Mouse (Mus musculus) embryonic facial prominence, embryonic 13.5 days (tissue): ENCODE data around the gene 1700069L16Rik. TPM values are rescaled to one million over a fixed set of nuclear protein-coding genes. Genes with fewer than 3 reads are reported as not detected.

Source experiments
- ATAC-seq: fragments of 200-750 bp; cut with Nextera tagmentation; 2 replicates; pipeline ENCODE4 v1.8.0; 2017; ENCODE audit warnings: low read depth; ENCODE audit not compliant: insufficient number of reproducible peaks, insufficient read depth, low FRiP score, low TSS enrichment
- H3K27ac ChIP-seq: fragments of 300-500 bp; sonication (generic); 2 replicates; pipeline ENCODE4 v1.5.1; 2015; ENCODE audit warnings: moderate library complexity, mild to moderate bottlenecking, inconsistent platforms
- H3K27me3 ChIP-seq: fragments of 300-500 bp; sonication (generic); 2 replicates; pipeline ENCODE4 v1.6.1; 2015; ENCODE audit warnings: mild to moderate bottlenecking, inconsistent platforms
- H3K36me3 ChIP-seq: fragments of 300-500 bp; sonication (generic); 2 replicates; pipeline ENCODE4 v1.6.1; 2015; ENCODE audit warnings: mild to moderate bottlenecking, inconsistent platforms
- H3K4me1 ChIP-seq: fragments of 300-500 bp; sonication (generic); 2 replicates; pipeline ENCODE4 v1.6.1; 2015; ENCODE audit warnings: inconsistent platforms
- H3K4me2 ChIP-seq: fragments of 300-500 bp; sonication (generic); 2 replicates; pipeline ENCODE4 v1.6.1; 2015; ENCODE audit warnings: moderate library complexity, mild to moderate bottlenecking, inconsistent platforms
- H3K4me3 ChIP-seq: fragments of 300-500 bp; sonication (generic); 2 replicates; pipeline ENCODE4 v1.5.1; 2015; ENCODE audit warnings: mild to moderate bottlenecking, inconsistent platforms
- H3K9ac ChIP-seq: fragments of 300-500 bp; sonication (generic); 2 replicates; pipeline ENCODE4 v1.6.1; 2015; ENCODE audit warnings: mild to moderate bottlenecking, inconsistent platforms
- H3K9me3 ChIP-seq: fragments of 300-500 bp; sonication (generic); 2 replicates; pipeline ENCODE4 v1.6.1; 2016; ENCODE audit warnings: inconsistent platforms
- WGBS: fragments of 180-500 bp; shearing (Covaris S2); methylation state at CpG from one replicate; pipeline ENCODE4 v1.1.7; 2015; ENCODE audit warnings: mixed read lengths; 5-methylcytosine and 5-hydroxymethylcytosine counted together
- polyA plus RNA-seq: library from polyadenylated mRNA; unstranded; fragments of >200 nt; fragmentation: Nextera tagmentation; extraction: Ambion mirVana; gene quantifications from 2 replicates; pipeline ENCODE4 v1.2.1, GENCODE M21; 2015

The 1700069L16Rik gene
- polyA plus RNA-seq, 1 experiment from 2014 or later = not detected

DNA sequence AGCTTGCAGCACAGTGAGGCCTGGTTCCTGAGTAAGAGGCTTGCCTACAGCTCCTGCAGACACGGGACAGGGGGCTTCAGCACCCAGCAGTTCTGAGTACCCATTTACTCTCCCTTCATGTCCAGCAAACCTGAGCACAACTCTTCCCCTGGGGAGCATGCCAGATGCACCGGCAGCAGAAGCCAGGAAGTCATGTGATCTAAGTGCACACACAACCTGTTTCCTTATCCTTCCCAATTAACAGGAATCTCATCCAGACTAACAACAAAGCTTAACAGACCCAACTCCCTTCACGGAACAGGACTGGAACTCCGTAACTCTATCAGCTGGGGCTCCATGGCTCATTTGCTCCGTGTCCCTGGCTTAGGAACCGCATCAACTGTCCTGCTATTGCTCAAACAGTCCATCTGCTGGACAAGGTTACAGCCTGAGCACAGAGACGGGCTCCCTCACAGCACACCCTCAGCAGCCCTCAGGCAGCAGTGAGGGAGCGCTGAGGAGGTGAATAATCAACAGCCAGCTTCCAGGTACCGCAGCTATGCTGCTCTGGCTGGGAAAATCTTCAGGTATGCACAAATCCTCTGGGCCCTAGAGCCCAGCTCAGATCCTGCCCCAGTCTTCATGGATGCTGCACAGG lies 27.1 kb upstream of the 1700069L16Rik start:
- no peak overlapping the region for H3K4me2 ChIP-seq
- H3K9ac ChIP-seq = no peak overlapping the region
- H3K27me3 ChIP-seq = no peaks in the 10 kb centered on the region
- H3K36me3 ChIP-seq = peaks cover 97% of the 10 kb centered on the region
- 88% methylated on average over 9 of the region's 9 CpGs for WGBS
- ATAC-seq = no peak
- no peaks in the 10 kb centered on the region for H3K9me3 ChIP-seq
- H3K27ac ChIP-seq = no peak overlapping the region
- H3K4me1 ChIP-seq = no peaks in the 10 kb centered on the region
- H3K4me3 ChIP-seq = no peak overlapping the region

DNA sequence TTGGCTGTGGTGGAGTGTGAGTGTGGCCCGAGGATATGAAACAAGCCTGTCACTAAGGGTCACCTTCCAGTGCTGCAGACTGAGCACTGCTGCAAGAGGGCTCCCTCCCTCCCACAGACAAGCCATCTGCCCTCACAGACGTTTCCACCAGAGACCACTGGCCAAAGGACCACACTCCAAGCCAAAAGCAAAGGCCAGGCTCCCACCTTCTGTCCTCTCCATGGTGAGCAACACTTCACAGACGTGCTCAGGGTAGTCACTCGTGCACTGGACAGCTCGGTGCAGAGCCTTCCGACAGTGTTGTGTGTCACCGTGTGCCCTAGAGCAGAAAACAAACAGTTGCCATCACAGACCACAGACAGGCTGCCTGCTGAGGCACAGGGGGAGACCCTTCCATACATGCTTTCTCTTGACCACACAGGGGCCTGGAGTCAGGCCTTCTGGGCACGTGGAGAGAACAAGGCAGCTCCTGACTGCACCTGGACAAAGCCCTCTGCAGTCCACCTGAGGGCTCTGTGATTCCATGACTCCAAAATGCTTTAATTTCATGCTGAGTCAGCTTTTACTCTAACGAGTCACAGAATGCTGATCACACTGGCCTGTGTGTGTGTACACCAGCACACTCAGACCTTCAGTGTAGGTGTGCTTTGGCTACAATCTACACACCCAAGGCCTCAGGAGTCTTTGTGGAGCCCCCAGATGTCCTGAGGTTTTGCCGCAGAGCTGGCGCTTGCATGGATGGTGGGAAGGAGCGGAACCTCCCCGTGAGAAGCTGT lies 24.2 kb upstream of the 1700069L16Rik start:
- ATAC-seq = no peak
- WGBS = 95% methylated on average over 13 of the region's 13 CpGs
- Histone ChIP-seq H3K9me3 (peaks cover 8% of the 10 kb centered on the region; the same call in 1 of the 2 replicates), H3K4me2 (no peak overlapping the region), H3K4me3 (no peak overlapping the region), H3K9ac (no peak overlapping the region), H3K4me1 (no peaks in the 10 kb centered on the region), H3K36me3 (peaks cover 97% of the 10 kb centered on the region), H3K27ac (no peak overlapping the region), H3K27me3 (no peaks in the 10 kb centered on the region)

DNA sequence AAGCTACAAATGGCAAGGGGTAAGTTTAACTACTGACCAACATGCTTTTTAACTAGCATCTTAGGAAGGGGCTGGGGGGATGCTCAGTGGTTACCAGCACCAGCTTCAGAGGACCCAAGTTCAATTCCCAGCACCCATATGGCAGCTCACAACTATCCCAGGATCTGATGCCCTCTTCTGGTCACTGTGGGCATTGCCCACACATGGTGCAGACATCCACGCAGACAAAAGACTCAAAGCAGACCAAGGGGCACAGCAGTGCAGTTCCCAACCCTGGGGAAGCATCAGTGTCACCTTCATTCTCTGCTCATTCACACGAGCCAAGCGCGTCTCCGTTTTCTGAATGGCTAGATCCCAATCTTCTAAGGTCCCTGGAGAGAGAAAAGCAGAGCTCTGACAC lies 23.1 kb upstream of the 1700069L16Rik start:
- H3K36me3 ChIP-seq = peaks cover 97% of the 10 kb centered on the region
- H3K9me3 ChIP-seq = peaks cover 8% of the 10 kb centered on the region; the same call in 1 of the 2 replicates
- WGBS = 94% methylated on average over 5 of the region's 5 CpGs
- ATAC-seq = no peak
- no peak overlapping the region for H3K27ac ChIP-seq
- no peak overlapping the region for H3K4me2 ChIP-seq
- H3K4me3 ChIP-seq = no peak overlapping the region
- no peak overlapping the region for H3K9ac ChIP-seq
- H3K4me1 ChIP-seq = no peaks in the 10 kb centered on the region
- no peaks in the 10 kb centered on the region for H3K27me3 ChIP-seq

DNA sequence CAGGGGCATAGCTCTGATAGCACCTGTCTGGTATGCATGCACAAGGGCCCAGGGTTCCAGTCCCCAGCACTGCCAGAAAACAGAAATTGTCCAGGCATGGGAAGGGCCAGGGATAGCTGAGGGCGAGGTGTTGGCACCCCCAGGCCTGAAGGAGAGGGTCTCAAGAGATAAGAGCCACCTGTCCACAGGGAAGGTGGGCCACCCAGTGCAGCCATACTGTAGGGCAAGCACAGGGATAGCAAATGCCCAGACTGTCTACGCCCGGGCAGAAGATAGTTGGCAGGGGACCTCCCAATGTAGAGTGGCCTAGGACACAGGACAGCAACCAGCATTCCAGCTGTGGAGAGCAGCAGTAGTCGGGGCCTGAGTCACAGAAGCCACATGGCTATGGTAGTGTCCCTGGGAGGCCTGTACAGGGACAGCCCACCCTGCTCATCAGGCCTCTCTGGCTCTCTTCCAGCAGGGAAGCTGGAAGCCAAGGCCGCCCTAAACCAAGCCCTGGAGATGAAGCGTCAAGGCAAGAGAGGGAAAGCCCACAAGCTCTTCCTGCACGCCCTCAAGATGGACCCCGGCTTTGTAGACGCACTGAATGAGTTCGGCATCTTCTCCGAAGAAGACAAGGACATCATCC lies 13.2 kb upstream of the 1700069L16Rik start:
- no peak for ATAC-seq
- no peak overlapping the region for H3K27ac ChIP-seq
- H3K9ac ChIP-seq = no peak overlapping the region
- no peak overlapping the region for H3K4me2 ChIP-seq
- H3K4me3 ChIP-seq = no peak overlapping the region
- peaks cover 34% of the 10 kb centered on the region for H3K4me1 ChIP-seq
- H3K36me3 ChIP-seq = peaks cover 51% of the 10 kb centered on the region
- H3K27me3 ChIP-seq = no peaks in the 10 kb centered on the region
- WGBS = 86% methylated on average over 11 of the region's 11 CpGs
- no peaks in the 10 kb centered on the region for H3K9me3 ChIP-seq

DNA sequence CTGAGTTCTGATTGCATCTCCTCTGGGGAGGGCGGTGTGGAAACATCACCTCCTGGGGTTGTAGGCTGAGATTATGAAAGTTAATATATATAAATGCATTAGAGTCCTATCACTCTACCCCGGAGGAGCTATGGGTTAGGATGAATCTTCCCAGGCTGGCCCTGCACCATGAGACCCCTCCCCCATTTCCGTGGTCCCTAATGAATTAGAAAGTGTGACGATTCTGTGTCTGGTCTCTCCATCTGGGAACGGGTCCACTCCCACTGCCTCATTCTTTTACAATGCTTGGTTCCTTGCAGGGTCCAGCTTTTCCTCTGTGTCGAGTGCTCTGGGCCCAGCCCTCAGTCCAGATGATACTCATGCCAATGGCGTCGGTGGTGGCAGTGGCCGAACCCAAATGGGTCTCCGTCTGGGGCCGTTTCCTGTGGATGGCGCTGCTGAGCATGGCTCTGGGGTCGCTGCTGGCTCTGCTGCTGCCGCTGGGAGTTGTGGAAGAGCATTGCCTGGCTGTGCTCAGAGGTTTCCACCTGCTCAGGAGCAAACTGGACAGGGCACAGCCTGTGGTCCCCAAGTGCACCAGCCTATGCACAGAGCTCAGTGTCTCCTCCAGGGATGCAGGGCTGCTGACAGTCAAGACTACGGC lies 12.1 kb upstream of the 1700069L16Rik start:
- 42% methylated on average over 15 of the region's 15 CpGs for WGBS
- peak overlapping the region; percentile 90 for H3K27ac ChIP-seq

DNA sequence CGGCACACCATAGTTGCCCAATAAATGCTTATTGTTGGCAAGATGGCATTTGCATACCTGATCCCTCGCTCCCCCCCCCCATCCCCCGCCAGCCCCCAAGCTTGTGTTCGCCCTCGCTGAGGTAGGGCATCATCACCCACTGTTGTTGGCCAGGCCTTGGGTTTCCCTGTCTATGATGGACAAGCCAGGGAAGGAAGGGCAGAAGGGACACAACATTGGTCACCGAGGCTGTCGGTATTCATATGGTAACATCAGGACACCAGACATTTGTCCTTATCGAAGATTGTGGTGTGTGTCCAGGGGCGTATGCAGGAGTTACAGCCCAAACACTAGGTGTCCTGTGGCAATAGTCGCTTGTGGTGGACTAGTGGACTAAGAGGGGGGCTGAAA lies 11.5 kb upstream of the 1700069L16Rik start:
- Histone ChIP-seq H3K4me2 (peak overlapping the region; percentile 88), H3K9me3 (no peaks in the 10 kb centered on the region), H3K4me3 (peak overlapping the region; percentile 67), H3K9ac (peak overlapping the region; percentile 78), H3K36me3 (peaks cover 35% of the 10 kb centered on the region), H3K27ac (peak overlapping the region; percentile 90), H3K4me1 (peaks cover 32% of the 10 kb centered on the region), H3K27me3 (no peaks in the 10 kb centered on the region)
- 6% methylated on average over 10 of the region's 10 CpGs for WGBS
- ATAC-seq = peak; percentile 3; the same call in 1 of the 2 replicates

More for the DNA sequence above, 12.1 kb upstream of the 1700069L16Rik start:
- Histone ChIP-seq H3K36me3 (peaks cover 41% of the 10 kb centered on the region), H3K27me3 (no peaks in the 10 kb centered on the region), H3K9me3 (no peaks in the 10 kb centered on the region), H3K4me1 (peaks cover 34% of the 10 kb centered on the region), H3K9ac (peak overlapping the region; percentile 78), H3K4me2 (peak overlapping the region; percentile 88), H3K4me3 (peak overlapping the region; percentile 67)
- no peak for ATAC-seq

DNA sequence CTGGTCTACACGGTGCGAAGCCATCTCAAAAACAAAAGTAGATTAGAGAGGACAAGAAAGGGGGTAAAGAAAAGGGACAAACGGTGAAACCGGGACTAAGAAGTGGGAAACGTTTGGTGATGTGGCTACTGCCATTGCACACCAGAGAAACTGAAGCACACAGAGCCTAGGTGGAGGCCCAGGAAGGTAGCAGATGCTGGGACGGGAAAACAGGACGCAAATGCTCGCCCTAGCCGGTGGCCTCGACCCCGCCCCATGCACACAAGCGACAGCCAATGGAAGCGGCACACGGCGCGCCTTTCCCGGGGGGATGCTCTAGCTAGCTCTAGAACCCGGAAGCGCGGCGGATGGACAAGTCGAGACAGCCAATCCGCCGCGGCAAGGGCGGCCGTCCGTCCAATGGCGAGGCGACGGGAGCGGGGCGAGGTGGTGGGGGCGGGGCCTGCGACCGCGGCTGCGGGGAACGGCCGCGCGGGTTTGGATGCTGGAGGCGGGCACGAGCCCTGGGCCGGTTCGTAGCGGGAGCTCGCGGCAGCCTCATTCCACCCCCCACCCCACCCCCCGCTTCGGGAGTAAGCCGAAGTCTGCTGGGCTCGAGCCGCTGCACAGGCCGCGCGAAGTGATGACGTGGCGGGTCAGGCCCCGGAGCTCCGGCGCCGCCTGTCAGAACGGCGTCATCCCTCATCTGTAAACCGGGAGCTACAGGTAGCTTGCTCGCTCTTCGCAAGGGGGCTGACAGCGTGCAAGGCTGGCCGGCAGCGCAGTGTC lies 11.0 kb upstream of the 1700069L16Rik start, which contains the start of gene Ficd:
Ficd (plus strand) TSS at position 459 of the 768 bp plus-strand sequence.
- WGBS = under 1% methylated on average over 70 of the region's 71 CpGs

DNA sequence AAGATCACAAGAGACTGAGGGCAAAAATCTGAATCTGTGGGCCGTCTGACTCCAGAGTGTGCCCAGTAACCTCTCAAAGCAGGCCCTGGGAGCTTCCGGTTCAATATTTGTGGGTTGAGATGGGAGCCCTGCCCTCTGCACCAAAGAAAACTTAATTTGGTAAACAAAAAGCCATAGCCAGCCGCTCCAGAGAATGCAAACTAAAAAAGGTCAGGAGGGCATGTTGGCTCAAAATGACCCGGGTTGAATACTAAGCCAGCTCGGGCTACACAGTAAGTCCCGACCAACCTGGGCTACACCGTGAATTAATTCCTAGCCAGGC lies 10.4 kb upstream of the 1700069L16Rik start:
- peaks cover 25% of the 10 kb centered on the region for H3K36me3 ChIP-seq
- peak overlapping the region; percentile 90 for H3K27ac ChIP-seq
- ATAC-seq = 0 out of 2 replicates have a peak, but pooled peaks have one; percentile 40
- peak overlapping the region; percentile 78 for H3K9ac ChIP-seq
- peak overlapping the region; percentile 88 for H3K4me2 ChIP-seq
- peaks cover 25% of the 10 kb centered on the region for H3K4me1 ChIP-seq
- 29% methylated on average over 7 of the region's 7 CpGs for WGBS
- no peaks in the 10 kb centered on the region for H3K9me3 ChIP-seq
- peak overlapping the region; percentile 67 for H3K4me3 ChIP-seq
- H3K27me3 ChIP-seq = no peaks in the 10 kb centered on the region

More for the DNA sequence above, 11.0 kb upstream of the 1700069L16Rik start, which contains the start of gene Ficd:
- H3K4me2 ChIP-seq = peak within 1 kb of the TSS; percentile 88
- H3K27ac ChIP-seq = peak within 1 kb of the TSS; percentile 90
- peak within 1 kb of the TSS; percentile 78 for H3K9ac ChIP-seq
- no peaks in the 10 kb centered on the region for H3K27me3 ChIP-seq
- H3K9me3 ChIP-seq = no peaks in the 10 kb centered on the region
- peak within 1 kb of the TSS; percentile 67 for H3K4me3 ChIP-seq
- ATAC-seq = peak; percentile 93
- peaks cover 29% of the 10 kb centered on the region for H3K36me3 ChIP-seq
- peaks cover 26% of the 10 kb centered on the region for H3K4me1 ChIP-seq

DNA sequence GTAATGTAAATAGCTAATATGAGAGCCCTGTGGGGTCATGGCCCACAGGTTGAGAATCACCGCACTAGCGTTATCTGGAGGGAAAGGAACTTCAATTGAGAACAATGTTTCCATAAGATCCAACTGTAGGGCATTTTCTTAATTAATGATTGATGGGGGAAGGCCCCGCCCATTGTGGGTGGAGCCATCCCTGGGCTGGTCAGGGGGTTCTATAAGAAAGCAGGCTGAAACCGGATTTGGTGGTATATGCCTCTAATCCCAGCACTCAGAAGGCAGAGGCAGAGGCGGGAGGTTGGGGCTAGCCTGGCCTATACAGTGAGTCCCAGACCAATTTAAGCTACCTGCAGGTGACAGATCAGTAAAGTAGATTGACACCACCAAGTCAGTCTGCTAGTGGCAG lies 9.8 kb upstream of the 1700069L16Rik start:
- no peak for ATAC-seq
- Histone ChIP-seq H3K27ac (no peak overlapping the region), H3K27me3 (no peaks in the 10 kb centered on the region), H3K4me3 (no peak overlapping the region), H3K36me3 (peaks cover 20% of the 10 kb centered on the region), H3K9me3 (no peaks in the 10 kb centered on the region), H3K9ac (no peak overlapping the region), H3K4me1 (peaks cover 21% of the 10 kb centered on the region), H3K4me2 (no peak overlapping the region)
- WGBS = 64% methylated on average over 5 of the region's 5 CpGs

DNA sequence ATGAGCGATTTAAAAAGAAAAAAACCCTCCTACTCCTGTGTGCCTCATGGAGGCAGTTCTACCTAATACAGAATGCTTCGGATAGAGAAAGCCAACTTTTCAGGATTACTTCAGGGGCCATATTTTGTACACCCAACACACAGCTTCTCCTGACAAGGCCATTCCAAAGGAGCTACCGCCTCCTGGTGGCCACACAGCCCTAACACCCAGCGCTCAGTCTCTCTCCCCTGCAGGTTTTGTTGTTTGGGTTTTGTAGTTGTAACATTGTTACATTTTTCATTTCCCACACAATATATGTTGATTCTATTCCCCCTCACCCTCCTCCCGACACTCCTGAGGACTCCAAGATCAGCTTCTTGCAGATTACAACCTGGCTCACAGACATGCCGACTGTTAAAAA lies 7.6 kb upstream of the 1700069L16Rik start:
- ATAC-seq = no peak

DNA sequence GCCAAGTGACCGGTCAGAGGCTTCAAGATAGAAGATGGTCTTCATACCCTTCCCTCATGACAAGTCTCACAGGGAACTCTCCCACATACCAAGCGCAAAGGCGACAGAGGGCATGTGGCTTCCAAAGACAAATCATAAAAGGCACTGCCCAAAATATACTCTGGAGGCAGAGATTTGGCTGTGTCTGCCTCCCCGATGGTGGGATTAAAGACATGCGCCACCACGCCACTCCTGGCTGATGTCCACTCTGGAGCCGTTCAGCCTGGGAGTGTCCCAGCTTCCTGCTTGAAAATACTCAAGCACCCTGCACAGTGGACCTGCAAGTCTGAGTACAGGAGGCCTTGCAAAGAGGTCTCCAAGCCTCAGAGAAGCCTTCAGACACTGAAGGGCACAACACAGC lies 6.6 kb upstream of the 1700069L16Rik start:
- H3K27ac ChIP-seq = no peak overlapping the region
- H3K9ac ChIP-seq = no peak overlapping the region
- no peak for ATAC-seq
- no peak overlapping the region for H3K4me2 ChIP-seq
- H3K9me3 ChIP-seq = no peaks in the 10 kb centered on the region
- no peaks in the 10 kb centered on the region for H3K36me3 ChIP-seq
- peaks cover 5% of the 10 kb centered on the region for H3K4me1 ChIP-seq
- H3K4me3 ChIP-seq = no peak overlapping the region
- H3K27me3 ChIP-seq = no peaks in the 10 kb centered on the region
- WGBS = 91% methylated on average over 7 of the region's 7 CpGs

More for the DNA sequence above, 7.6 kb upstream of the 1700069L16Rik start:
- H3K4me2 ChIP-seq = no peak overlapping the region
- H3K36me3 ChIP-seq = no peaks in the 10 kb centered on the region
- no peaks in the 10 kb centered on the region for H3K27me3 ChIP-seq
- H3K27ac ChIP-seq = no peak overlapping the region
- H3K9ac ChIP-seq = no peak overlapping the region
- 24% methylated on average over 6 of the region's 6 CpGs for WGBS
- peaks cover 15% of the 10 kb centered on the region for H3K4me1 ChIP-seq
- no peak overlapping the region for H3K4me3 ChIP-seq
- no peaks in the 10 kb centered on the region for H3K9me3 ChIP-seq
